Mouse (Mus musculus) monocyte, adult 59 days (primary cell): ENCODE measurements around the gene Snrnp40. TPM values are rescaled to one million over a fixed set of nuclear protein-coding genes. Genes with fewer than 3 reads are reported as not detected.

Source experiments
- total RNA-seq, 2 experiments: library from RNA; stranded (reverse); gene quantifications; one replicate each; pipeline ENCODE4 v1.2.4; 2023

The Snrnp40 gene
- 10 to 100 TPM; 36.8 to 39.0 TPM for total RNA-seq

GRCm38 (mm10) chr4:130359486-130360237 lies at the start of gene Snrnp40, which contains the start of gene Zcchc17:
Gene Snrnp40 (plus strand): TSS chr4:130360132.
Gene Zcchc17 (minus strand): TSS chr4:130359943.

Other genes starting within 250 kb of the Snrnp40 start
- gene Hcrtr1, start 220.8 kb upstream of the Snrnp40 start, total RNA-seq = not detected
- gene Tinagl1, start 185.0 kb upstream of the Snrnp40 start, total RNA-seq = not detected
- gene Gm853, start 137.7 kb upstream of the Snrnp40 start, total RNA-seq = not detected
- not detected for gene Serinc2, start 80.9 kb upstream of the Snrnp40 start, total RNA-seq
- not detected for gene Fabp3, start 51.5 kb upstream of the Snrnp40 start, total RNA-seq
- gene Gm10570, start 51.5 kb upstream of the Snrnp40 start, total RNA-seq = not detected
- gene Zcchc17, start 189 bp upstream of the Snrnp40 start, total RNA-seq = 10 to 100 TPM; 18.8 to 21.3 TPM
- gene Nkain1, start 214.0 kb downstream of the Snrnp40 start, total RNA-seq = not detected